Mouse (Mus musculus) megakaryocyte, embryonic 14.5 days (primary cell): ENCODE results near the gene Acot5.

Experiments used
- FLI1 ChIP-seq: IDR thresholded peaks from 2 replicates; pipeline ENCODE4 v1.6.1; 2012; ENCODE audit warnings: low read length, inconsistent platforms, mixed read lengths
- GATA1 ChIP-seq: IDR thresholded peaks from 3 replicates; pipeline ENCODE4 v1.6.1; 2012; ENCODE audit warnings: mixed read lengths, low read length, inconsistent platforms, borderline replicate concordance

GRCm38 (mm10) chr12:84083842-84084241, 14.7 kb downstream of the Acot5 start:
- no peak for TF ChIP-seq GATA1
- no peak for TF ChIP-seq FLI1
